Mouse (Mus musculus) intestine, postnatal 0 days (tissue): Measurements from ENCODE around the gene Prkd2. TPM values are rescaled to one million over a fixed set of nuclear protein-coding genes. Genes with fewer than 3 reads are reported as not detected.

ENCODE experiments used
- ATAC-seq: fragments of 200-750 bp; cut with Nextera tagmentation; 2 replicates; pipeline ENCODE4 v1.8.0; 2017; ENCODE audit warnings: mild to moderate bottlenecking, moderate TSS enrichment, moderate library complexity
- H3K27ac ChIP-seq: fragments of 300-500 bp; sonication (generic); 2 replicates; pipeline ENCODE4 v1.5.1; 2014; ENCODE audit warnings: mild to moderate bottlenecking, low read depth, low read length, moderate library complexity
- H3K27me3 ChIP-seq: fragments of 300-500 bp; sonication (generic); replicated peaks from 2 replicates; pipeline ENCODE4 v1.6.1; 2014; ENCODE audit warnings: low read length, mixed read lengths; ENCODE audit not compliant: control insufficient read depth, insufficient read depth
- H3K36me3 ChIP-seq: fragments of 300-500 bp; sonication (generic); 2 replicates; pipeline ENCODE4 v1.6.1; 2014; ENCODE audit warnings: mild to moderate bottlenecking, moderate library complexity; ENCODE audit not compliant: control insufficient read depth, insufficient read depth
- H3K4me1 ChIP-seq: fragments of 300-500 bp; sonication (generic); replicated peaks from 2 replicates; pipeline ENCODE4 v1.6.1; 2014; ENCODE audit warnings: antibody characterized with exemption, low read length, mixed read lengths; ENCODE audit not compliant: control insufficient read depth, insufficient read depth
- H3K4me2 ChIP-seq: fragments of 300-500 bp; sonication (generic); replicated peaks from 2 replicates; pipeline ENCODE4 v1.6.1; 2014; ENCODE audit warnings: low read depth, mild to moderate bottlenecking, moderate library complexity
- H3K4me3 ChIP-seq: fragments of 300-500 bp; sonication (generic); 2 replicates; pipeline ENCODE4 v1.5.1; 2014; ENCODE audit warnings: low read depth, low read length
- H3K9ac ChIP-seq: fragments of 300-500 bp; sonication (generic); 2 replicates; pipeline ENCODE4 v1.6.1; 2014; ENCODE audit warnings: mild to moderate bottlenecking, low read depth, low read length
- H3K9me3 ChIP-seq: fragments of 300-500 bp; sonication (generic); 2 replicates; pipeline ENCODE4 v1.6.1; 2016; ENCODE audit warnings: mixed run types; ENCODE audit not compliant: control insufficient read depth
- CTCF ChIP-seq: sonication (generic); IDR thresholded peaks from 2 replicates; pipeline ENCODE4 v1.5.1; 2016; ENCODE audit warnings: low read depth, mild to moderate bottlenecking, control low read depth, antibody characterized with exemption, moderate library complexity
- WGBS: fragments of 180-500 bp; shearing (Covaris S2); extraction: QIAGEN DNeasy Blood & Tissue Kit; methylation state at CpG from one replicate; pipeline ENCODE4 v1.1.7; 2014; 5-methylcytosine and 5-hydroxymethylcytosine counted together
- polyA plus RNA-seq: library from polyadenylated mRNA; unstranded; fragments of >200 nt; fragmentation: Nextera tagmentation; extraction: Ambion mirVana; gene quantifications from 2 replicates; pipeline ENCODE4 v1.2.1, GENCODE M21; 2015

Gene Prkd2
- polyA plus RNA-seq, 1 experiment from 2014 or later: 9.2 TPM

DNA sequence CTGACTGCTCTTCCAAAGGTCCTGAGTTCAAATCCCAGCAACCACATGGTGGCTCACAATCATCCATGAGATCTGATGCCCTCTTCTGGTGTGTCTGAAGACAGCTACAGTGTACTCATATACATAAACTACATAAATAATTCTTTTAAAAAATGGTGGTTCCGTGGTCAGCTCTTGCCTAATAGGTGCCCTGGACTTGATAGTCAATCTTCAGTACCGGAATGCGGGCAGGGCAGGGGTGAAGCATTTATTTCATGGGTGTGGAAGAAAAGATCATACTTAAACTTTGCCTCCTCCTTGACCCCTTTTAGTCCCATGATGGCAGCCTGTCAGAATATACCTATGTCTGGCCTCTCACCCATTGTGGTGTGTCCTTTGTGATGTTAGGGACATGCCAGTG lies 69.2 kb downstream of the Prkd2 start:
- no peaks in the 10 kb centered on the region for H3K27me3 ChIP-seq
- no peaks in the 10 kb centered on the region for H3K4me1 ChIP-seq
- H3K9me3 ChIP-seq: no peaks in the 10 kb centered on the region
- ATAC-seq: no peak
- H3K27ac ChIP-seq: no peak overlapping the region
- WGBS: 76% methylated on average over 3 of the region's 3 CpGs
- TF ChIP-seq CTCF: no peak
- no peak overlapping the region for H3K4me3 ChIP-seq
- no peak overlapping the region for H3K4me2 ChIP-seq
- H3K36me3 ChIP-seq: peaks cover 26% of the 10 kb centered on the region
- no peak overlapping the region for H3K9ac ChIP-seq

DNA sequence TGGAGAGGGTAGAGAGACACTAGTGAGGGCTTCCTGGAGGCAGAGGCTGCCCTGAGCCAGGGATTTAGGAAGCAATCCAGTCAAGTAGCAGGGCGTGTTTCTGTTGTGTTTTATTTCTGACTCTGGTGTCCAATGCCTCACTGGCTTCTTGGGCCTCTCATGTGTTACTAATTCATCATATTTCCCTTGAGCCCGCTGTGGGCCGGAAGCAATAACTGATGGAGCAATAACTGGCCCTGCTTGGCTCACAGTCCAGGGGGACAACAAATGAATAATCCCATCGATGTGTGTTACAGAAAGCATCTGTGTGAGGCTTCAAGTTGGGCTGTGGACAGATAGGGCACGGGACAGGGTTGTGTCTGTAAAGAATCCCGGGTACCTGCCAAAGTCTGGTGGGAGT lies 69.7 kb downstream of the Prkd2 start:
- no peak overlapping the region for H3K27ac ChIP-seq
- H3K4me2 ChIP-seq: no peak overlapping the region
- TF ChIP-seq CTCF: no peak
- H3K4me3 ChIP-seq: no peak overlapping the region
- WGBS: 55% methylated on average over 6 of the region's 6 CpGs
- no peaks in the 10 kb centered on the region for H3K4me1 ChIP-seq
- no peaks in the 10 kb centered on the region for H3K27me3 ChIP-seq
- H3K36me3 ChIP-seq: peaks cover 31% of the 10 kb centered on the region
- H3K9me3 ChIP-seq: no peaks in the 10 kb centered on the region
- no peak overlapping the region for H3K9ac ChIP-seq
- no peak for ATAC-seq

DNA sequence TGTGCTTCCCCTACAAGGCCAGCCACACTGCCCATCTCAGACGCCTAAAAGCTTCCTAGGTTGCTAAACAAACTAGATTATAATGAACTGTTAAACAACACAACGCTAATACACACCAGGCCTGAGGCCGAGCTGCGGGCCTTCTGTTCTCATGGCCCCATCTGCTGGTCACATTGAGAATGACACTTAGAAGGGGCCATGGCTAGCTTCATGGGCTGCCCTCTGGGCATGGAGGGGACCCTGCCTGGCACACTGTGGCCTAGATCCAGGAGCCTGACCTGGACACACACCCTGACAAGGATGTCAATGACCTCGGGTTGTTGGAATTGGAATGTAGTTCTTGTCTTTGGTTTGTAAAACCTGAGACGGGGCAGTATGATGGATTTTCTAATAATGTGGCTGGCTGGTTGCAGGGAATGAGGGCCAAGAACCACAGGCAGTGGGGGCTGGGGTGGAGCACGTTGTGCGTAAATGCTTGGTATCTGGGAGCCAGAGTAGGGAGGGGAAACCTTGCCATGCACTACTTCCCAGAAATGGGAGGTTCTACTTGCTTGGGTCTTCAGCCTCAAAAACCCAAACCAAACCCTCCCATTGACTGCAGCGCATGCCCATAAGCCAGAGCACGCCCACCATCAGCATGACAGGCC lies 71.2 kb downstream of the Prkd2 start:
- peak; percentile 95 for TF ChIP-seq CTCF
- 30% methylated on average over 10 of the region's 10 CpGs for WGBS
- no peak overlapping the region for H3K27ac ChIP-seq
- no peak overlapping the region for H3K4me2 ChIP-seq
- no peak overlapping the region for H3K4me3 ChIP-seq
- no peak overlapping the region for H3K9ac ChIP-seq
- H3K27me3 ChIP-seq: no peaks in the 10 kb centered on the region
- no peaks in the 10 kb centered on the region for H3K4me1 ChIP-seq
- H3K36me3 ChIP-seq: peaks cover 46% of the 10 kb centered on the region
- no peaks in the 10 kb centered on the region for H3K9me3 ChIP-seq
- peak; percentile 57 for ATAC-seq

DNA sequence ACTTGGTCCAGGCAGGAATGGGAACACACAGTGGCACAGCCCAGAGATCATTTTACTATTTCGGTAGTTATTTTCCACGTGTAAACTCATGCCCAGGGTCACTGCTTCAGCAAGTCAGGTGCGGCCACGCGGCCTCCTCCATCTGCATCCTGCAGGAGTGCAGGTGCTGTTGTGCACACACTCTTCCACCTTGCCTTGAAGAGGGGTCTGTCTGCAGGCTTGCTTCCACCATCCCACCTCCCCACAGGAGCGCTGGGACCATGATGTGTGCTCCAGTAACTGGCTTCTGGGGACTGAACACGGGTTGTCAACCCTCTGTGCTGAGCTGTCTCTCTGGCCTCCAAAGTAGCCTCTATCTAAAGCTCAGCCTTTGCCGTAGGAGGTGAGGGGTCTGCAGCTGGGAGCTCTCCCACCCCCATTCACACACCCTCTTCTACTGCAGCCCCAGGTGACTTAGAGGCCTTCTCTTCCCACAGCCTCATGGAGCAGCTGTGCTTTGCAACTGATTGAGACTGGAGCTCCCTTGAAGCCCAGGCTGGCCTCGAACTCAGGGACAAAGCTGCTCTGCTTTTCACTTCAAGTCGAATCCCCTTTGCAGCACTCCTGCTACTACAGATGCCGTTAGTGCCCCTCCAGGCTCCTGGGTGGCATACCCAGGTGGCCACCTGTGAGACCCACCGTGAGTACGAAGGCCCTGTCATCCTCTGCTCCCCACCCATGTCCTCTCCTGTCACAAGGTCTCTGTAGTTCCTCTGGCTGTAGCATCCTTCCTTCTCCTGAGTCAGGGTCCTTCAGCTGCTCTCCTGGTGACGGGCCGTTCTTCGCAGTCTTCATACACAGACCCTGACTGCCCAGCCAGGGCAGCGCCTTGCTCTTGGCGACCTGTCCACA lies 72.0 kb downstream of the Prkd2 start:
- H3K4me2 ChIP-seq: no peak overlapping the region
- no peaks in the 10 kb centered on the region for H3K4me1 ChIP-seq
- H3K27me3 ChIP-seq: no peaks in the 10 kb centered on the region
- TF ChIP-seq CTCF: no peak
- no peak overlapping the region for H3K9ac ChIP-seq
- 0 out of 2 replicates have a peak, but pooled peaks have one; percentile 6 for ATAC-seq
- H3K36me3 ChIP-seq: peaks cover 48% of the 10 kb centered on the region
- no peaks in the 10 kb centered on the region for H3K9me3 ChIP-seq
- WGBS: 82% methylated on average over 18 of the region's 18 CpGs
- H3K4me3 ChIP-seq: no peak overlapping the region
- no peak overlapping the region for H3K27ac ChIP-seq

DNA sequence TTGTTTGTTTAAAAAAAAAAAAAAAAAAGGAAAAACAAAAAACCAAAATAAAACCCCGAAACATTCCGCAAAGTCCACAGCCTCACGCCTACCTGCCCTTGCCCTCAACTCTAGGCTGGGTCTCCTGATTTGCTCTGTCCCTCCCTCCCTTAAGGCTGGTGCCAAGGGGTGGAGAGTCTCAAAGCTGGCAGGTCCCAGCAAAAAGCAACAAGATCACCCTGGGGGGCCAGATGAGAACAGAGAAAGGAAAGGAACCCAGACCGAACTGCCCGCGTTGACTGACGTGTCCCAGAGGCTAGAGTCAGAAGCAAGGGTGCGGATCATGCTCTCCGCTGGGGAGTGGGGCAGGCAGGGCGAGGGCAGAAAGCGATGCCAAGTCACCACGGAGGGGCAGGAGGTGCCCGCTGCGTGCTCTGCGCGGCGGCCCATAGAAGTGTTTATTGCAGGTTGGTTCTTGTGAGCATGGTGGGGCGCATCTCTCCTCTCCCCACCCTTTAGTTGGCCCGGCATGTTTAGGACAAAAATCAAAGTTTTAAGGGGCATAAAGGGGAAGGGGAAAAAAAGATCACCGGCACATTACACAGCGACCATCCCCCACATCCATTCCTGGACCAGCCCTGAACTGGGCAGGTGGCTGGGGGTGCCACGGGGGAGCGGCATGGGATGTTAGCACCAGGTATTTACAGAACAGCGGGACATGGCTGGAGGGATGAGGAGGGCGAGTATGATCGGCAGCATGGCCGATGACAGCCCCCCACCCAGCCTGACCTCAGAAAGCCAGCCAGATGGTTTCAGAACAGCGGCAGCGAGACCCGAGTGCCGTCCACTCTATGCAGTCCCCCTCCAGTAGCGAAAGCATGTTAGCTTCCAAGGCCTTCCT lies 73.0 kb downstream of the Prkd2 start:
- Histone ChIP-seq H3K27me3 (no peaks in the 10 kb centered on the region), H3K9ac (no peak overlapping the region), H3K27ac (no peak overlapping the region), H3K4me3 (no peak overlapping the region), H3K4me1 (peaks cover 2% of the 10 kb centered on the region; the same call in 1 of the 2 replicates), H3K36me3 (peaks cover 48% of the 10 kb centered on the region), H3K9me3 (no peaks in the 10 kb centered on the region), H3K4me2 (no peak overlapping the region)
- no peak for TF ChIP-seq CTCF
- ATAC-seq: no peak
- 92% methylated on average over 32 of the region's 32 CpGs for WGBS
